Mouse (Mus musculus): ENCODE results near the gene Ankmy1. TPM values are rescaled to one million over a fixed set of nuclear protein-coding genes. Genes with fewer than 3 reads are reported as not detected.

Gene Ankmy1
- polyA plus RNA-seq, 1 experiment = not detected

GRCm38 (mm10) chr1:92912286-92912685 is 9.6 kb upstream of the Ankmy1 start:
- TF ChIP-seq POLR2A (IDR thresholded peaks at IDR 0.05; ENCODE audit: low read depth, low read length) (no peak), CTCF (IDR thresholded peaks at IDR 0.05; ENCODE audit: extremely low read depth, insufficient read length, insufficient replicate concordance, low read depth, low read length) (no peak)
- Histone ChIP-seq H3K36me3 (ENCODE audit: control insufficient read depth, insufficient read depth, low read length) (peaks cover 35% of the 10 kb centered on the region), H3K27me3 (ENCODE audit: control insufficient read depth, insufficient read depth, low read length) (no peaks in the 10 kb centered on the region), H3K4me1 (ENCODE audit: control insufficient read depth, insufficient read depth, insufficient read length, low read length) (peaks cover 26% of the 10 kb centered on the region), H3K4me3 (ENCODE audit: low read depth, low read length) (peak overlapping the region; percentile 83), H3K27ac (ENCODE audit: insufficient read depth, low read depth, low read length) (no peak overlapping the region)
- 37% methylated on average over 1 of the region's 1 CpGs for WGBS

- Histone ChIP-seq H3K27ac (ENCODE audit: insufficient read depth, low read depth, low read length) (peak overlapping the region; percentile 62), H3K36me3 (ENCODE audit: control insufficient read depth, insufficient read depth, low read length) (peaks cover 29% of the 10 kb centered on the region), H3K27me3 (ENCODE audit: control insufficient read depth, insufficient read depth, low read length) (no peaks in the 10 kb centered on the region), H3K4me3 (ENCODE audit: low read depth, low read length) (peak overlapping the region; percentile 83), H3K4me1 (ENCODE audit: control insufficient read depth, insufficient read depth, insufficient read length, low read length) (peaks cover 26% of the 10 kb centered on the region)
- TF ChIP-seq CTCF (IDR thresholded peaks at IDR 0.05; ENCODE audit: extremely low read depth, insufficient read length, insufficient replicate concordance, low read depth, low read length) (no peak), POLR2A (IDR thresholded peaks at IDR 0.05; ENCODE audit: low read depth, low read length) (no peak)
- 11% methylated on average over 8 of the region's 8 CpGs for WGBS
Measured at GRCm38 (mm10) chr1:92911721-92912138, 9.0 kb upstream of the Ankmy1 start.

- H3K27me3 ChIP-seq (ENCODE audit: control insufficient read depth, insufficient read depth, low read length) = no peaks in the 10 kb centered on the region
- peak overlapping the region; percentile 62 for H3K27ac ChIP-seq (ENCODE audit: insufficient read depth, low read depth, low read length)
- H3K4me3 ChIP-seq (ENCODE audit: low read depth, low read length) = peak overlapping the region; percentile 83
- H3K4me1 ChIP-seq (ENCODE audit: control insufficient read depth, insufficient read depth, insufficient read length, low read length) = peaks cover 26% of the 10 kb centered on the region
- TF ChIP-seq POLR2A (IDR thresholded peaks at IDR 0.05; ENCODE audit: low read depth, low read length) (0 out of 2 replicates have a peak, but pooled peaks have one; percentile 25), CTCF (IDR thresholded peaks at IDR 0.05; ENCODE audit: extremely low read depth, insufficient read length, insufficient replicate concordance, low read depth, low read length) (no peak)
- WGBS = under 1% methylated on average over 84 of the region's 85 CpGs
- H3K36me3 ChIP-seq (ENCODE audit: control insufficient read depth, insufficient read depth, low read length) = peaks cover 23% of the 10 kb centered on the region
Measured at GRCm38 (mm10) chr1:92910925-92911720, 8.4 kb upstream of the Ankmy1 start.

GRCm38 (mm10) chr1:92910239-92910885 is 7.7 kb upstream of the Ankmy1 start, which contains the start of gene Rnpepl1:
TSS of gene Rnpepl1 (plus strand) at chr1:92910783.
- peak; percentile 58 for TF ChIP-seq CTCF (IDR thresholded peaks at IDR 0.05; ENCODE audit: extremely low read depth, insufficient read length, insufficient replicate concordance, low read depth, low read length)
- peak; percentile 75; the same call in 1 of the 2 replicates for TF ChIP-seq POLR2A (IDR thresholded peaks at IDR 0.05; ENCODE audit: low read depth, low read length)
- Histone ChIP-seq H3K36me3 (ENCODE audit: control insufficient read depth, insufficient read depth, low read length) (peaks cover 15% of the 10 kb centered on the region), H3K4me1 (ENCODE audit: control insufficient read depth, insufficient read depth, insufficient read length, low read length) (peaks cover 30% of the 10 kb centered on the region), H3K27me3 (ENCODE audit: control insufficient read depth, insufficient read depth, low read length) (no peaks in the 10 kb centered on the region), H3K4me3 (ENCODE audit: low read depth, low read length) (peak within 1 kb of the TSS; percentile 83), H3K27ac (ENCODE audit: insufficient read depth, low read depth, low read length) (peak within 1 kb of the TSS; percentile 76)
- under 1% methylated on average over 44 of the region's 57 CpGs for WGBS

GRCm38 (mm10) chr1:92909068-92909467 is 6.4 kb upstream of the Ankmy1 start:
- no peak overlapping the region for H3K4me3 ChIP-seq (ENCODE audit: low read depth, low read length)
- no peak overlapping the region for H3K27ac ChIP-seq (ENCODE audit: insufficient read depth, low read depth, low read length)
- TF ChIP-seq CTCF (IDR thresholded peaks at IDR 0.05; ENCODE audit: extremely low read depth, insufficient read length, insufficient replicate concordance, low read depth, low read length) (peak; percentile 30; the same call in 1 of the 2 replicates), POLR2A (IDR thresholded peaks at IDR 0.05; ENCODE audit: low read depth, low read length) (no peak)
- WGBS = 73% methylated on average over 4 of the region's 4 CpGs
- no peaks in the 10 kb centered on the region for H3K27me3 ChIP-seq (ENCODE audit: control insufficient read depth, insufficient read depth, low read length)
- peaks cover 30% of the 10 kb centered on the region for H3K4me1 ChIP-seq (ENCODE audit: control insufficient read depth, insufficient read depth, insufficient read length, low read length)
- H3K36me3 ChIP-seq (ENCODE audit: control insufficient read depth, insufficient read depth, low read length) = peaks cover 6% of the 10 kb centered on the region

- no peak overlapping the region for H3K4me3 ChIP-seq (ENCODE audit: low read depth, low read length)
- peaks cover 2% of the 10 kb centered on the region for H3K36me3 ChIP-seq (ENCODE audit: control insufficient read depth, insufficient read depth, low read length)
- TF ChIP-seq CTCF (IDR thresholded peaks at IDR 0.05; ENCODE audit: extremely low read depth, insufficient read length, insufficient replicate concordance, low read depth, low read length) (no peak), POLR2A (IDR thresholded peaks at IDR 0.05; ENCODE audit: low read depth, low read length) (no peak)
- no peaks in the 10 kb centered on the region for H3K27me3 ChIP-seq (ENCODE audit: control insufficient read depth, insufficient read depth, low read length)
- H3K4me1 ChIP-seq (ENCODE audit: control insufficient read depth, insufficient read depth, insufficient read length, low read length) = peaks cover 30% of the 10 kb centered on the region
- no peak overlapping the region for H3K27ac ChIP-seq (ENCODE audit: insufficient read depth, low read depth, low read length)
- 95% methylated on average over 3 of the region's 3 CpGs for WGBS
Measured at GRCm38 (mm10) chr1:92908664-92909063, 6.0 kb upstream of the Ankmy1 start.
